Mouse (Mus musculus) liver, embryonic 16.5 days (tissue): ENCODE results near the gene Large1. TPM values are rescaled to one million over a fixed set of nuclear protein-coding genes. Genes with fewer than 3 reads are reported as not detected.
"Not testable (repeated sequence)": the region's sequence is repeated elsewhere in the genome, so short reads cannot be mapped to it uniquely, and the experiment has no call there.

Experiments used
- ATAC-seq: fragments of 200-750 bp; cut with Nextera tagmentation; 2 replicates; pipeline ENCODE4 v1.8.0; 2017; ENCODE audit warnings: low read depth, mild to moderate bottlenecking, moderate number of reproducible peaks, moderate library complexity
- H3K27ac ChIP-seq: fragments of 300-500 bp; sonication (generic); 2 replicates; pipeline ENCODE4 v1.5.1; 2014; ENCODE audit warnings: mild to moderate bottlenecking, low read length
- H3K27me3 ChIP-seq: fragments of 300-500 bp; sonication (generic); 2 replicates; pipeline ENCODE4 v1.6.1; 2014; ENCODE audit warnings: low read depth, low read length, mixed read lengths; ENCODE audit not compliant: control insufficient read depth, insufficient read depth
- H3K36me3 ChIP-seq: fragments of 300-500 bp; sonication (generic); 2 replicates; pipeline ENCODE4 v1.6.1; 2014; ENCODE audit warnings: mild to moderate bottlenecking; ENCODE audit not compliant: control insufficient read depth, insufficient read depth
- H3K4me1 ChIP-seq: fragments of 300-500 bp; sonication (generic); 2 replicates; pipeline ENCODE4 v1.6.1; 2014; ENCODE audit warnings: low read depth, low read length, mixed read lengths; ENCODE audit not compliant: control insufficient read depth
- H3K4me2 ChIP-seq: fragments of 300-500 bp; sonication (generic); 2 replicates; pipeline ENCODE4 v1.6.1; 2014; ENCODE audit warnings: low read depth, low read length, mixed read lengths
- H3K4me3 ChIP-seq: fragments of 300-500 bp; sonication (generic); 2 replicates; pipeline ENCODE4 v1.5.1; 2014; ENCODE audit warnings: low read depth, mild to moderate bottlenecking, low read length
- H3K9ac ChIP-seq: fragments of 300-500 bp; sonication (generic); 2 replicates; pipeline ENCODE4 v1.6.1; 2014; ENCODE audit warnings: low read depth, low read length
- H3K9me3 ChIP-seq: fragments of 300-500 bp; sonication (generic); replicated peaks from 2 replicates; pipeline ENCODE4 v1.6.1; 2016; ENCODE audit warnings: low read length; ENCODE audit not compliant: control insufficient read depth
- WGBS: fragments of 180-500 bp; shearing (Covaris S2); extraction: QIAGEN DNeasy Blood & Tissue Kit; methylation state at CpG from one replicate; pipeline ENCODE4 v1.1.7; 2014; ENCODE audit not compliant: insufficient replicate concordance; 5-methylcytosine and 5-hydroxymethylcytosine counted together
- polyA plus RNA-seq: library from polyadenylated mRNA; unstranded; fragments of >200 nt; fragmentation: Nextera tagmentation; extraction: Ambion mirVana; gene quantifications from 2 replicates; pipeline ENCODE4 v1.2.1, GENCODE M21; 2015

Large1 gene
- polyA plus RNA-seq, 1 experiment from 2014 or later: 1.1 TPM

DNA sequence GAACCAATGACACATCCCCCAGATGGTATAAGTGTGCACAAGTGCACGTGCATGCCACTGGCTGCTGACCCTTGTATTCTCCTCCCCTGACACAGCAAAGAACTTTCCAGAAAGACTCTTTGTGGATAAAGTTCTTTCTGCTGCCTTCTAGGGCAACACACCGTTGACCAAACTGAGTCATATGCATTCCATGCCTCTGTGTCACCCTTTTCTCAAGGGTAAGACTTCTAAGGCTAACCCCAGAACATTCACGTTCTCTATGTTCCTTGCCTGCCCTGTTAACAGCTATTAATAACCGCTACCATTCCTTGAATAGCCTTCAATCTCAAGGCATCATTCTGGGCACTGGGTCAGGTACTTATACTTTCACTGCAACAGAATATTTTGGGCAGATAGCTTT, 77.3 kb downstream of the Large1 start:
- no peaks in the 10 kb centered on the region for H3K9me3 ChIP-seq
- ATAC-seq: no peak
- no peak overlapping the region for H3K4me2 ChIP-seq
- no peaks in the 10 kb centered on the region for H3K4me1 ChIP-seq
- H3K27me3 ChIP-seq: no peaks in the 10 kb centered on the region
- no peak overlapping the region for H3K27ac ChIP-seq
- H3K4me3 ChIP-seq: no peak overlapping the region
- WGBS: 61% methylated on average over 4 of the region's 4 CpGs
- H3K9ac ChIP-seq: no peak overlapping the region
- no peaks in the 10 kb centered on the region for H3K36me3 ChIP-seq

DNA sequence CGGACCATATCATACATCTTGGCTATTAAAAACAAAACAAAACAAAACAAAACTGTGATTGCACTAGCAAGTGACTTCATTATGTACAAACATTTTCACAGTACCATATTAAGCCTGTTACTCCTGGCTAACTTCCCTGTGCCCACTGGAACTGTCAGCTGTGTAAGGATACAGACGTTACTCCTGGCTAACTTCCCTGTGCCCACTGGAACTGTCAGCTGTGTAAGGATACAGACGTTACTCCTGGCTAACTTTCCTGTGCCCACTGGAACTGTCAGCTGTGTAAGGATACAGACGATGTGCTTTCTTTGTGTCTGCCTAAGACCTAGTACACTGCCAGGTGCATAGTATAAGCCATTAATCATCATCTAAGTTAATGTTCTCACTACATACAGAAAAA, 77.9 kb downstream of the Large1 start:
- ATAC-seq, H3K27me3 ChIP-seq: not testable (repeated sequence)
- WGBS: 57% methylated on average over 4 of the region's 4 CpGs

DNA sequence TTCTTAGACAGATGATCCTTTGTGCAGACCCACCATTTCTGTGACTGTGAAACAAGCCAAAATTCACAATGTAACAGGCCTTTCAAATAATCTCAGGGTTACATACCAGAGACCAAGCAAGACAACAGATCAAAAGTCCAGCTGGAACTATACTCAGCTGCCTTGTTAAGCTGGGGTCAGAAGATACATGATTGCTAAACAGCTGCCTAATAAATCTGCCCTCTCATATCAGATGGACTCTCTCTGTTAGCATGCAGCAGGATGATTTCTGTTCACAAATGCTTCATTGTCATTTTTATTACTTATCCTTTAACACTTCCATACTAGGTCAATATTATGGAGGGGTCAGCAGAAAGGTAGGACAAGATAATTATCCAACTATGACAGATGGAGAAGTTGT, 80.2 kb downstream of the Large1 start:
- H3K36me3 ChIP-seq: no peaks in the 10 kb centered on the region

More for the DNA sequence above, 77.9 kb downstream of the Large1 start:
- not testable (repeated sequence) for H3K27ac ChIP-seq, H3K9ac ChIP-seq, H3K9me3 ChIP-seq, H3K4me2 ChIP-seq, H3K36me3 ChIP-seq, H3K4me1 ChIP-seq, H3K4me3 ChIP-seq

DNA sequence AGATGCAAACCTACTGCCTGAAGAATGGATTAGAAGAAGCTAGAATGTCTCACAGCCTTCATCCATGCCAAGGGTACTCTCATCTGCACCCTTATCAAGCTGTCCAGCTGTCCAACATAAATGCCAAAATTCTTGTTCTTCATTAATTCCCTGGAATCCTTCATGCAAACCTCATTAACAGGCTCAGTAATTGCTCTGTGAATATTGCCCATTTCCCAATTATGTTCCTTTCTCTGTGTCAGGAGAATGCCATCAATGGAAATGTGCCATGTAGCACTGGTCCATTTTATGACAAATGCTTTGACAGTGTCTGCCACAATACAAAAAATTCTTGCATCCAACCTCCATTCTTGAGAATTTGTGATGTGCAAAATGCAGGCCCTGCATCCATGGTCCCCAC, 82.3 kb downstream of the Large1 start:
- no peak overlapping the region for H3K27ac ChIP-seq
- H3K9ac ChIP-seq: no peak overlapping the region
- H3K4me3 ChIP-seq: no peak overlapping the region
- no peaks in the 10 kb centered on the region for H3K9me3 ChIP-seq
- no peak overlapping the region for H3K4me2 ChIP-seq
- H3K36me3 ChIP-seq: no peaks in the 10 kb centered on the region
- ATAC-seq: no peak
- H3K27me3 ChIP-seq: no peaks in the 10 kb centered on the region
- no peaks in the 10 kb centered on the region for H3K4me1 ChIP-seq

More for the DNA sequence above, 80.2 kb downstream of the Large1 start:
- no peak for ATAC-seq
- H3K4me2 ChIP-seq: no peak overlapping the region
- no peaks in the 10 kb centered on the region for H3K27me3 ChIP-seq
- no peaks in the 10 kb centered on the region for H3K9me3 ChIP-seq
- H3K27ac ChIP-seq: no peak overlapping the region
- no peak overlapping the region for H3K9ac ChIP-seq
- H3K4me1 ChIP-seq: no peaks in the 10 kb centered on the region
- no peak overlapping the region for H3K4me3 ChIP-seq

DNA sequence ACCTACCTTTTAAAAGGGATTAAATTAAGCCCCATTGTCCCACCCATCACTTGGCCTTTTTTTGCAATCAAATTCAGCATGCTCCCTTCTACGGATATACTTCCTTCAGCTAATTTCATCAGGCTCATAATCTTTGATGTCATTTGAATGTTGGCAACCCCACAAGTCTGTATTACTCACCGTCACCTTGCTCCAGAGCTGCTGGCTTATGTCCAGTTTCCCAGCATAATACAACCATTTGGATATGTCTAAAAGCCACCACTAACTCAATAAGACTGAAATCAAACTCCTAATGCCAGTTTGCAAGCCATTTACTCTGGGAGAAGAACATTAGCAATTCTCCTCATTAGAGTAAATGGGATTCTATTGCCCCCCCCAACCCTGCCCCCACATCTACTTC, 95.4 kb downstream of the Large1 start:
- H3K4me1 ChIP-seq: no peaks in the 10 kb centered on the region
- no peaks in the 10 kb centered on the region for H3K36me3 ChIP-seq
- no peaks in the 10 kb centered on the region for H3K27me3 ChIP-seq
- no peak overlapping the region for H3K4me3 ChIP-seq
- H3K27ac ChIP-seq: no peak overlapping the region
- no peak overlapping the region for H3K4me2 ChIP-seq
- no peak for ATAC-seq
- 48% methylated on average over 2 of the region's 2 CpGs for WGBS
- no peak overlapping the region for H3K9ac ChIP-seq
- no peaks in the 10 kb centered on the region for H3K9me3 ChIP-seq

DNA sequence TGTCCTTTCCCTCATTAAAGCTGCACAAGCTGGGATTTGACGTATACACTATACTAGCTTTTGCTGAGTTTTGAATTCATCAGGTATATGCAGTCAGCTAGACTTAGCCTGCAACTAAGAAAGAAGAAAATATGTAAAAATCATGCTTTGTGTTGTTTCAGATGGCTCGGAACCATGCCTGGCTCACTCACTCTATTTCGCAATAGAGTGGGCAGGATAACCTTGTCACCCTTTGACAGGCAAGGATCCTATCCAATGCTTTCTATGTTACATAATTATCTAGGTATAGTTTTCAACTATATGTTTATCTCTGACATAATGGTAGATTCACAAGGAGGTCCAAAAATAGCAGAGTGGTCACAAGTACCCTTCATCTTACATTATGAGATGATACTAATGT, 109.2 kb downstream of the Large1 start:
- no peak overlapping the region for H3K4me2 ChIP-seq
- H3K27me3 ChIP-seq: no peaks in the 10 kb centered on the region
- H3K36me3 ChIP-seq: no peaks in the 10 kb centered on the region
- no peaks in the 10 kb centered on the region for H3K4me1 ChIP-seq
- WGBS: 68% methylated on average over 3 of the region's 3 CpGs
- ATAC-seq: no peak
- no peak overlapping the region for H3K9ac ChIP-seq
- no peaks in the 10 kb centered on the region for H3K9me3 ChIP-seq
- H3K4me3 ChIP-seq: no peak overlapping the region
- H3K27ac ChIP-seq: no peak overlapping the region

DNA sequence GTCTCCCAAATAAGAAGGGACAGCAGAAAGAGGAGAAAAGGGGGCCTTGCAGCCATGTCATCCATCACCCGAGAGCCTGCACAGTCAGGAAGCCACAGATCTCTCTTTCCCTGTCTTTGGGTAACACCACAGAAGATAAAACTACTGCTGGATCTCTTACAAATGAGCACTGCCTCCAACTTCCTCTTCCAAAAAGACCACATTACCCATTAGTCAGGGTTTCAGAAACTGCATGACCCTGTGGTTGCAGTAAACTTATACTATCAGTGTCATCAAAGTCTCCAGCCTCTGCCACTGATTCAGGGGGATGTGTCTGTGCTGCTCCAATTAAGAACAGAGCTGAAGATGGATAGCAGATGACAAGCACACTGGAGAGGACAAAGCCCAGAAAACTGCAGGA, 111.3 kb downstream of the Large1 start:
- Histone ChIP-seq H3K9ac (no peak overlapping the region), H3K27ac (no peak overlapping the region), H3K4me1 (no peaks in the 10 kb centered on the region), H3K4me3 (no peak overlapping the region), H3K9me3 (no peaks in the 10 kb centered on the region), H3K27me3 (no peaks in the 10 kb centered on the region), H3K4me2 (no peak overlapping the region), H3K36me3 (no peaks in the 10 kb centered on the region)
- ATAC-seq: no peak
- WGBS: 8% methylated on average over 1 of the region's 1 CpGs

DNA sequence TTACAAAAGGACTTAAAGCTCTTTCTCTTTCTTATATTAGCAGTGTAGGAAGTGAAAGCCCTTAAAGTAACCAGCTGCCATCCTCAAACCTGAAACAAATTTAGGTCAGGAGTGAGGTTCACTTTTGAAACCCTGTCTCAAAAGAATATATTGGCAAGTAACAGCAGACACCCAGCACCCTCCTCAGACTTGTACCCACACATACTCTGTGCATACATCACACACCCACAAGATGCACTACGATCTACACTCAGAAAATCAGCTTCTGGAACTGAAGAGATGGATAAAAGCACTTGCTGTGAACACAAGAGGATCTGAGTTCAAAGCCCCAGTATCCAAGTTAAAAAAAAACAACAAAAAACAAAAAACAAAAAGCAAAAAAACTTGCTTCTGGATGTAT, 119.1 kb downstream of the Large1 start:
- 53% methylated on average over 1 of the region's 1 CpGs for WGBS
- Histone ChIP-seq H3K4me1 (no peaks in the 10 kb centered on the region), H3K36me3 (no peaks in the 10 kb centered on the region), H3K4me3 (no peak overlapping the region), H3K4me2 (no peak overlapping the region), H3K9me3 (no peaks in the 10 kb centered on the region), H3K27ac (no peak overlapping the region), H3K9ac (no peak overlapping the region), H3K27me3 (no peaks in the 10 kb centered on the region)
- ATAC-seq: no peak

DNA sequence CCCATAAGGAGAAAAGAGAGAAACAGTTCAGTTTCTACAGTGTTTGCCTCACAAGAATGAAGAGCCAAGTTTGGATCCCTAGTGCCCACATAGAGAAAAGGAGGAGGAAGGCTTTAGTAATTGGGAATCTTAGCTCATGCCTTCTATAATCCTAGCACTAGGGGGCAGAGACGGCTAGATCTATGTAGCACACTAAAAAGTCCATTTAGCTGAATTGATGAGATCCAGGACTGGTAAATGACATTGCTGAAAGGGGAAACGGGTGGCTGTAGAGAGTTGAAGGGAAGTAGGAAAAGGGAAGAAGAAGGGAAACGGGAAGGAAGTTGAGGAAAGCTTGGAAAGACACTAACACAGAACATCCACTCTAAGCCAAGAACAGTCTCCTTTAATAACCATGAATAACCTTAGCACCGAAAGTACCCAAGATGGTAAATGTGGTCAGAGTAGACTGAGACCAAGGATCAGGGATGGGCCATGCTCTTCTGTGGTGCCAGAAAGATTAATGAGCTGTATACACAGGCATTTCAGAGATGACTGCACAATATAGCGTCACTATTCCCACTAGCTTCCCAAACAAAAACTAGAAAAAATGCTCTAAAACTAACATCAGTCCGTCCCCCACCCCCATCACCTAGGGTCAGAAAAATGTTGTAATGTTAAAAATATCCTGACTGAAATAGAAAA, 119.8 kb downstream of the Large1 start:
- Histone ChIP-seq H3K4me2 (no peak overlapping the region), H3K36me3 (no peaks in the 10 kb centered on the region), H3K4me3 (no peak overlapping the region), H3K4me1 (no peaks in the 10 kb centered on the region), H3K27ac (no peak overlapping the region), H3K9ac (no peak overlapping the region), H3K9me3 (no peaks in the 10 kb centered on the region), H3K27me3 (no peaks in the 10 kb centered on the region)
- WGBS: 35% methylated on average over 6 of the region's 6 CpGs
- peak; percentile 19; the same call in 1 of the 2 replicates for ATAC-seq
